Mouse (Mus musculus): Measurements from ENCODE around the gene Iqcj. TPM values are rescaled to one million over a fixed set of nuclear protein-coding genes. Genes with fewer than 3 reads are reported as not detected.
"Not testable (repeated sequence)": the region's sequence is repeated elsewhere in the genome, so short reads cannot be mapped to it uniquely, and the experiment has no call there.

The Iqcj gene
- polyA plus RNA-seq, 1 experiment from 2014 or later, result not detected

- WGBS, result 72% methylated on average over 4 of the region's 4 CpGs
- H3K27ac ChIP-seq (replicated peaks), result no peak overlapping the region
- H3K9me3 ChIP-seq, result no peaks in the 10 kb centered on the region
- no peaks in the 10 kb centered on the region for H3K4me1 ChIP-seq
- no peaks in the 10 kb centered on the region for H3K36me3 ChIP-seq
- H3K27me3 ChIP-seq (replicated peaks), result no peaks in the 10 kb centered on the region
- ATAC-seq (ENCODE audit: extremely low read depth, insufficient number of reproducible peaks, low FRiP score, low TSS enrichment), result no peak
- H3K4me2 ChIP-seq, result no peak overlapping the region
- H3K9ac ChIP-seq, result no peak overlapping the region
- no peak overlapping the region for H3K4me3 ChIP-seq
Observed at GRCm38 (mm10) chr3:68096724-68097431, 204.9 kb downstream of the Iqcj start.

GRCm38 (mm10) chr3:68099561-68099960, 207.5 kb downstream of the Iqcj start:
- H3K4me2 ChIP-seq; H3K4me1 ChIP-seq; H3K36me3 ChIP-seq; H3K9me3 ChIP-seq; H3K27ac ChIP-seq (replicated peaks); H3K27me3 ChIP-seq (replicated peaks); H3K4me3 ChIP-seq; ATAC-seq (ENCODE audit: extremely low read depth, insufficient number of reproducible peaks, low FRiP score, low TSS enrichment); H3K9ac ChIP-seq: not testable (repeated sequence)
- 81% methylated on average over 6 of the region's 6 CpGs for whole genome bisulfite sequencing

GRCm38 (mm10) chr3:68101343-68101742, 209.3 kb downstream of the Iqcj start:
- Histone ChIP-seq H3K4me2 (no peak overlapping the region), H3K9ac (no peak overlapping the region), H3K36me3 (no peaks in the 10 kb centered on the region), H3K4me1 (no peaks in the 10 kb centered on the region), H3K9me3 (no peaks in the 10 kb centered on the region), H3K27me3 (replicated peaks) (no peaks in the 10 kb centered on the region), H3K4me3 (no peak overlapping the region), H3K27ac (replicated peaks) (no peak overlapping the region)
- ATAC-seq (ENCODE audit: extremely low read depth, insufficient number of reproducible peaks, low FRiP score, low TSS enrichment), result no peak
- 60% methylated on average over 4 of the region's 4 CpGs for WGBS

- Histone ChIP-seq H3K4me3 (no peak overlapping the region), H3K4me2 (no peak overlapping the region), H3K27me3 (replicated peaks) (no peaks in the 10 kb centered on the region), H3K27ac (replicated peaks) (no peak overlapping the region), H3K9me3 (no peaks in the 10 kb centered on the region), H3K36me3 (no peaks in the 10 kb centered on the region), H3K4me1 (no peaks in the 10 kb centered on the region), H3K9ac (no peak overlapping the region)
- no peak for ATAC-seq (ENCODE audit: extremely low read depth, insufficient number of reproducible peaks, low FRiP score, low TSS enrichment)
- WGBS, result 71% methylated on average over 2 of the region's 2 CpGs
Observed at GRCm38 (mm10) chr3:68105081-68105685, 213.2 kb downstream of the Iqcj start.

Other genes with a start within 250 kb of the Iqcj start
- not detected in 2 replicates for gene Iqschfp, start within 50 bp of the Iqcj start, polyA plus RNA-seq (2015; fragmentation: Nextera tagmentation; extraction: Ambion mirVana)
- gene Schip1, start 172.6 kb downstream of the Iqcj start, polyA plus RNA-seq (2015; fragmentation: Nextera tagmentation; extraction: Ambion mirVana), result 52.4 and 63.4 TPM in 2 replicates

All from heart, embryonic 13.5 days (tissue).